Mouse (Mus musculus) lung, postnatal 0 days (tissue): ENCODE data around the gene Mrpl53.

Source experiments
- CTCF ChIP-seq: IDR thresholded peaks from 2 replicates; pipeline ENCODE4 v1.5.1; 2016; ENCODE audit warnings: antibody characterized with exemption, mild to moderate bottlenecking
- EP300 ChIP-seq: IDR thresholded peaks from 2 replicates; pipeline ENCODE4 v1.6.1; 2016; ENCODE audit warnings: antibody characterized with exemption, mild to moderate bottlenecking, control low read depth

- TF ChIP-seq EP300 (no peak), CTCF (no peak)
Observed at GRCm38 (mm10) chr6:83080210-83080609, 28.6 kb upstream of the Mrpl53 start.
